25 mouse cellular contexts compared by ENCODE assay signal in the genomic region with DNA sequence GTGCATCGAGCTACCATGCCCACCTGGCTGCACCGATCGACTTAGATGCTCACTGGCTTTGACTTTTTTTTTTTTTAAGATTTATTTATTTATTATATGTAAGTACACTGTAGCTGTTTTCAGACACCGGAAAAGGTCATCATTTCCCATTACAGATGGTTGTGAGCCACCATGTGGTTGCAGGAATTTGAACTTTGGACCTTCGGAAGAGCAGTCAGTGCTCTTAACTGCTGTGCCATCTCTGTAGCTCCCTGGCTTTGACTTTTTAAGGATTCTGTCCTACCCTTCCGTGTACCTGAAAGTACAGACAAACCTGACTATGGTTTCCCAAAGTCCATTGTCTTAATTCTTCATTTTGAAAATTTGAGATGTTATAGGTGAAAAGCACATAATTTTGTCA.
"Had no signal": no experiment of that assay in that cellular context is flagged by ENCODE, and none has a peak within 500 bp of the region (broad histone marks: within the 10 kb centered on the region; RNA-seq: fewer than 3 reads in every experiment).

No protein-coding gene starts in this region.

- H3K9ac ChIP-seq: forebrain, postnatal 0 days; heart, embryonic 13.5 days; heart, embryonic 15.5 days; hindbrain, embryonic 12.5 days; hindbrain, embryonic 14.5 days; intestine, embryonic 15.5 days; kidney, embryonic 15.5 days; limb, embryonic 12.5 days; liver, embryonic 12.5 days; liver, embryonic 14.5 days had no signal

- H3K36me3 ChIP-seq: intestine, embryonic 15.5 days had no signal

- H3K4me3 ChIP-seq: heart, adult 2 months; heart, embryonic 13.5 days; heart, embryonic 15.5 days; hindbrain, embryonic 10.5 days; hindbrain, embryonic 12.5 days; intestine, embryonic 15.5 days; kidney, embryonic 15.5 days; layer of hippocampus, adult 2 months; left cerebral cortex, adult 2 months; limb, embryonic 10.5 days; limb, embryonic 12.5 days; liver, embryonic 12.5 days had no signal

- ATAC-seq: forebrain, postnatal 0 days; hindbrain, embryonic 16.5 days; inflammation-experienced regulatory T-cells, adult 6 months; intestine, embryonic 15.5 days; intestine, postnatal 0 days; liver, embryonic 12.5 days had no signal

- H3K27me3 ChIP-seq: heart, embryonic 13.5 days; heart, embryonic 15.5 days; hindbrain, embryonic 12.5 days; intestine, embryonic 15.5 days; kidney, embryonic 15.5 days; limb, embryonic 12.5 days; liver, embryonic 12.5 days had no signal

- H3K27ac ChIP-seq: heart, adult 2 months; heart, embryonic 13.5 days; heart, embryonic 15.5 days; hindbrain, embryonic 10.5 days; hindbrain, embryonic 12.5 days; hindbrain, embryonic 14.5 days; intestine, embryonic 15.5 days; kidney, embryonic 15.5 days; kidney, postnatal 0 days; layer of hippocampus, adult 2 months; left cerebral cortex, adult 2 months; limb, embryonic 10.5 days; limb, embryonic 12.5 days; liver, embryonic 12.5 days; liver, embryonic 14.5 days had no signal

- DNase-seq: forebrain, postnatal 0 days; gastrocnemius, postnatal 14 days; gastrocnemius, postnatal 36 days; heart, adult 11 months; heart, adult 2 months; heart, postnatal 36 days; liver had no signal

- H3K4me1 ChIP-seq: hindbrain, embryonic 10.5 days; hindbrain, embryonic 12.5 days; intestine, embryonic 15.5 days; kidney, embryonic 15.5 days; limb, embryonic 10.5 days; limb, embryonic 12.5 days; liver, embryonic 12.5 days had no signal

- H3K4me2 ChIP-seq: heart, embryonic 11.5 days; heart, embryonic 13.5 days; heart, embryonic 15.5 days; hindbrain, embryonic 12.5 days; hindbrain, embryonic 14.5 days; intestine, embryonic 15.5 days; kidney, embryonic 15.5 days; limb, embryonic 12.5 days; liver, embryonic 12.5 days had no signal

- H3K9me3 ChIP-seq: heart, embryonic 13.5 days; heart, embryonic 15.5 days; hindbrain, embryonic 10.5 days; hindbrain, embryonic 12.5 days; intestine, embryonic 15.5 days; kidney, embryonic 15.5 days; limb, embryonic 10.5 days; limb, embryonic 12.5 days; liver, embryonic 12.5 days had no signal
